Mouse (Mus musculus) right cerebral cortex, postnatal 36 days (tissue): ENCODE results near the gene Rbm25.

Experiments used
- DNase-seq, 2 experiments: peaks; one replicate each; pipeline ENCODE4 v3.0.0; 2022; ENCODE audit warnings: low spot score in 2 of 2, mixed read lengths in 1 of 2

The Rbm25 gene

DNA sequence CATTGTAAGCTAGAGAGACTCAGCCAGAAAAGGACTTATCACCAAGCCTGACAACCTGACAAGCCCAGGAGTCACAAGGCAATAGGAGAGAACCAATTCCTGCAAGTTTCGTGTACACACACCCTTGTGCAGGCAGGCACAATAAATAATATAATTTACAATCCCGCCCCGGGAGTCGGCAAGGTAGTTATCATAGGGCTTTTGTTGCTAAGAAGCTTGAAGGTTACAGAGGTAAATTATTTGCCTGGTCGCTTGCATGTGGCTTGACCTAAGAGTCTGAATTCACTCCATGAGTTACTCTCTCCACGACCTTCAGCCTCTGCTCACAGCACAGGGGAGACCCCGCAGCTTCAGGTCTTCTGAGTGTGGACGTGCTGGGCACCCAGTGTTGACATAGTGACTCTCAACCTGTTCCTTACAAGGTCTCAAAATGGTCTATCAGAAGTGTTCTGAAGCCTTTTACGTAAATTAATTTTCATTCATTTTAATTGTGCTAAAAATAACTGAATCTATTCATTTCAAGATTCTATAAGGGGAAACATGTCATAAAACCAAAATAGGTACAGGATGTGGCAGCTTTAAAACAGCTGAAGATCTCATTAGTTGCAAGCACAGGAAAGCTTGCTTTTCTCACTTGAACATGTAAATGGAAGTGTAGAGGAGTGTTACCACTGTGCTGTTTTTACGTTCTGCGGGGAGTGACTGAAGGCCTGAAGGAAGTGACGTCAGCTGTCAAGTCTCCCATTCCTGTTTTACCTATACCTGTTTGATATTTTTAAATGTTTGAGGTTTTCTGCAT lies 95.7 kb downstream of the Rbm25 start:
- no peak for DNase-seq

DNA sequence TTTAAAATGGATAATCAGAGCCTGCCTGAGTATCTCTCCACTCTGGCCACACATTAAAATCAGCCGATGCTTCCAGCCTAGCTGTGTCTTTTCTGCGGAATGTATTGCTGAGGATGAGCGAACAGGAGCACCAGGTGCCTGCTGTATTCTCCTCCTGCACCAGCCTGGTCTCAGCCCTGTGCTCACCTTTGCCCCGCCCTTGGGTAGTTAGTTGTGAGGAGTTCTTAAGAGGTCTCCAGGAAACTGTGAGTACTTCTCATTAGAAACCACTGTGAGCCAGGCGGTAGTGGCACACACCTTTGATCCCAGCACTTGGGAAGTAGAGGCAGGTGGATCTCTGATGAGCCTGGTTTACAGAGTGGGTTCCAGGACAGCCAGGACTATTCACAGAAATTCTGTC lies 101.2 kb downstream of the Rbm25 start:
- no peak for DNase-seq
